ENCODE assay signal across 13 mouse cellular contexts in genomic region chr7:142572343-142572742, GRCm38 (mm10). TPM values are rescaled to one million over a fixed set of nuclear protein-coding genes. Genes with fewer than 3 reads are reported as not detected.
A peak's percentile ranks its signal among the peaks of the same experiment; 100 is the strongest.
DNase-seq lines count a peak whose midpoint lies in the region; ATAC-seq lines count a peak whose summit lies in the region.
"Had no signal": no experiment of that assay in that cellular context is flagged by ENCODE, and none has a peak within 500 bp of the region (broad histone marks: within the 10 kb centered on the region; RNA-seq: fewer than 3 reads in every experiment).

No protein-coding gene starts in this region.

- no peak overlapping the region for H3K9ac ChIP-seq in hindbrain, embryonic 12.5 days
- H3K9ac ChIP-seq in hindbrain, embryonic 14.5 days: no peak overlapping the region
- peak overlapping the region; percentile 61 for H3K9ac ChIP-seq in embryonic facial prominence, embryonic 13.5 days
- no peak overlapping the region for H3K9ac ChIP-seq in liver, embryonic 15.5 days
- H3K9ac ChIP-seq: hindbrain, embryonic 15.5 days; liver, embryonic 14.5 days; midbrain, embryonic 15.5 days had no signal

- no peak overlapping the region for H3K4me3 ChIP-seq in hindbrain, embryonic 12.5 days
- H3K4me3 ChIP-seq in hindbrain, embryonic 14.5 days (replicated peaks; ENCODE audit: low read length): no peak overlapping the region
- no peak overlapping the region for H3K4me3 ChIP-seq in embryonic facial prominence, embryonic 13.5 days
- H3K4me3 ChIP-seq in liver, embryonic 15.5 days (replicated peaks): no peak overlapping the region
- H3K4me3 ChIP-seq: hindbrain, embryonic 15.5 days; midbrain, embryonic 15.5 days had no signal

- no peaks in the 10 kb centered on the region for H3K36me3 ChIP-seq in hindbrain, embryonic 12.5 days
- no peaks in the 10 kb centered on the region for H3K36me3 ChIP-seq in hindbrain, embryonic 14.5 days (replicated peaks; ENCODE audit: control insufficient read depth, insufficient read depth)
- peaks cover 5% of the 10 kb centered on the region; the same call in 1 of the 2 replicates for H3K36me3 ChIP-seq in embryonic facial prominence, embryonic 13.5 days
- no peaks in the 10 kb centered on the region for H3K36me3 ChIP-seq in liver, embryonic 15.5 days (replicated peaks)
- H3K36me3 ChIP-seq: hindbrain, embryonic 15.5 days; midbrain, embryonic 15.5 days had no signal

- H3K4me1 ChIP-seq in hindbrain, embryonic 12.5 days: peaks cover 53% of the 10 kb centered on the region
- 0 out of 2 replicates have a peak, but pooled peaks cover 4% of the 10 kb centered on the region for H3K4me1 ChIP-seq in hindbrain, embryonic 14.5 days (replicated peaks; ENCODE audit: control insufficient read depth, insufficient read depth, low read length)
- peaks cover 88% of the 10 kb centered on the region for H3K4me1 ChIP-seq in embryonic facial prominence, embryonic 13.5 days
- peaks cover 26% of the 10 kb centered on the region for H3K4me1 ChIP-seq in liver, embryonic 15.5 days (replicated peaks)
- H3K4me1 ChIP-seq: hindbrain, embryonic 15.5 days; midbrain, embryonic 15.5 days had no signal

- H3K4me2 ChIP-seq in hindbrain, embryonic 12.5 days (replicated peaks): no peak overlapping the region
- H3K4me2 ChIP-seq in hindbrain, embryonic 14.5 days (replicated peaks): no peak overlapping the region
- peak overlapping the region; percentile 63 for H3K4me2 ChIP-seq in embryonic facial prominence, embryonic 13.5 days
- no peak overlapping the region for H3K4me2 ChIP-seq in liver, embryonic 15.5 days
- H3K4me2 ChIP-seq: hindbrain, embryonic 15.5 days; midbrain, embryonic 15.5 days had no signal

- 69% methylated on average over 7 of the region's 7 CpGs for WGBS in hindbrain, embryonic 12.5 days
- WGBS in hindbrain, embryonic 14.5 days: 73% methylated on average over 7 of the region's 7 CpGs
- 14% methylated on average over 7 of the region's 7 CpGs for WGBS in embryonic facial prominence, embryonic 13.5 days
- WGBS in liver, embryonic 15.5 days (ENCODE audit: insufficient replicate concordance): 42% methylated on average over 7 of the region's 7 CpGs

- H3K9me3 ChIP-seq in hindbrain, embryonic 12.5 days (replicated peaks): no peaks in the 10 kb centered on the region
- no peaks in the 10 kb centered on the region for H3K9me3 ChIP-seq in hindbrain, embryonic 14.5 days (ENCODE audit: control insufficient read depth, low read length)
- H3K9me3 ChIP-seq in embryonic facial prominence, embryonic 13.5 days: no peaks in the 10 kb centered on the region
- no peaks in the 10 kb centered on the region for H3K9me3 ChIP-seq in liver, embryonic 15.5 days (replicated peaks)
- H3K9me3 ChIP-seq: hindbrain, embryonic 15.5 days; midbrain, embryonic 15.5 days had no signal

- DNase-seq in cerebellum, adult 11-12 months: peak; percentile 13
- no peak for DNase-seq in cerebellum, postnatal 25 days
- no peak for DNase-seq in hindbrain, embryonic 14.5 days (ENCODE audit: low spot score)
- no peak for DNase-seq in spleen, adult 12 weeks (ENCODE audit: low spot score)
- DNase-seq: layer of hippocampus, adult 9-11 months had no signal

- ATAC-seq in hindbrain, embryonic 12.5 days (ENCODE audit: low FRiP score): no peak
- no peak for ATAC-seq in hindbrain, embryonic 14.5 days (ENCODE audit: low FRiP score)
- ATAC-seq in embryonic facial prominence, embryonic 13.5 days (ENCODE audit: insufficient number of reproducible peaks, insufficient read depth, low FRiP score, low TSS enrichment, low read depth): no peak
- no peak for ATAC-seq in liver, embryonic 15.5 days (ENCODE audit: insufficient read depth)
- ATAC-seq in cerebellum, adult (ENCODE audit: insufficient number of reproducible peaks, low FRiP score, low TSS enrichment): no peak
- ATAC-seq: activated CD4-positive, CD25-positive, alpha-beta regulatory T cell, adult 4 months; midbrain, embryonic 15.5 days had no signal

- H3K27ac ChIP-seq in hindbrain, embryonic 12.5 days: peak overlapping the region; percentile 78
- H3K27ac ChIP-seq in hindbrain, embryonic 14.5 days: no peak overlapping the region
- peak overlapping the region; percentile 99 for H3K27ac ChIP-seq in embryonic facial prominence, embryonic 13.5 days
- peak overlapping the region; percentile 65 for H3K27ac ChIP-seq in liver, embryonic 15.5 days (replicated peaks)
- H3K27ac ChIP-seq: hindbrain, embryonic 15.5 days; liver, embryonic 14.5 days; midbrain, embryonic 15.5 days had no signal

- peaks cover 6% of the 10 kb centered on the region; the same call in 1 of the 2 replicates for H3K27me3 ChIP-seq in hindbrain, embryonic 12.5 days
- no peaks in the 10 kb centered on the region for H3K27me3 ChIP-seq in hindbrain, embryonic 14.5 days (ENCODE audit: control insufficient read depth, insufficient read depth, low read length)
- no peaks in the 10 kb centered on the region for H3K27me3 ChIP-seq in embryonic facial prominence, embryonic 13.5 days
- H3K27me3 ChIP-seq in liver, embryonic 15.5 days: peaks cover 6% of the 10 kb centered on the region
- H3K27me3 ChIP-seq: hindbrain, embryonic 15.5 days; midbrain, embryonic 15.5 days had no signal

RNA-seq across cellular contexts. Expression of gene Mrpl23, which starts 39.9 kb away (rescaled TPM):
- polyA plus RNA-seq in hindbrain, embryonic 12.5 days (2016; fragmentation: Nextera tagmentation; extraction: Ambion mirVana): 8.4 and 13.4 TPM in 2 replicates
- polyA plus RNA-seq in hindbrain, embryonic 14.5 days (2014; fragmentation: Nextera tagmentation; extraction: Ambion mirVana): 21.6 and 22.9 TPM in 2 replicates
- polyA plus RNA-seq in embryonic facial prominence, embryonic 13.5 days (2015; fragmentation: Nextera tagmentation; extraction: Ambion mirVana): 36.0 and 36.7 TPM in 2 replicates
- 9.8 and 11.9 TPM in 2 replicates for polyA plus RNA-seq in liver, embryonic 15.5 days (2015; fragmentation: Nextera tagmentation; extraction: Ambion mirVana)
